Mouse (Mus musculus) embryo, embryonic 10 days (tissue): ENCODE measurements at regions not wholly inside any gene's neighbourhood (a gene's known extent, or its start where the extent isn't known, plus 50 kb on each side); places are given as distances from the start of the nearest gene placed in this dataset.

Experiments
- DNase-seq: peaks from one replicate; pipeline ENCODE4 v3.0.0-alpha.2; 2015; ENCODE audit warnings: low spot score

GRCm38 (mm10) chr3:49282679-49283078 is 474.4 kb downstream of the Pcdh18 start:
- DNase-seq = no peak

GRCm38 (mm10) chr3:49278356-49278755 is 478.8 kb downstream of the Pcdh18 start:
- DNase-seq = no peak

GRCm38 (mm10) chr3:49274286-49274923 is 482.7 kb downstream of the Pcdh18 start:
- no peak for DNase-seq

GRCm38 (mm10) chr3:49266048-49266447 is 491.1 kb downstream of the Pcdh18 start:
- DNase-seq = peak; percentile 15
